Mouse (Mus musculus): ENCODE measurements around the gene Inpp5a.

DNA sequence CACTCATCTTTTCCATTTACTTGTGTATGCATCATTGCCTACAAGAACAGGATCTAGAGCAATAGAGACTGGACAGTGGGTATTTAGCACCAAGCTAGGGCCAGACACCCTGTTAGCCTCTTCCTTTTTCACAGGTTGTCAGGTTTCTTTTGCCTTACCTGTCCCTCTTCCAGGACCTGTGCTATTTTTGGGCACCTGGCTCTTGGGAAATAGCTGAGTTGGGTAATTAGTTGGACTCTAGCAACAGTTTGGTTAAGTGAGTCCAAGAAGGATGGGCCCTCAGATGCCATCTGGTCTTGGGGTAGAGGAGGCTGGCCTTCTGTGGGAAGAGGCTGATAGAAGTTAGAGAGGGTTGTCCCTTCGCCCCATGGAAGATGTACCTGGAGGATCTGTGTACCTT is 29.5 kb downstream of the Inpp5a start:
- TF ChIP-seq SRF (IDR thresholded peaks at IDR 0.05; ENCODE audit: control insufficient read depth, insufficient read length, low read depth) (no peak), TCF12 (IDR thresholded peaks at IDR 0.05; ENCODE audit: insufficient read depth, poor library complexity, severe bottlenecking) (no peak), POLR2A (IDR thresholded peaks at IDR 0.05; ENCODE audit: insufficient read length, low read depth) (no peak), MAX (IDR thresholded peaks at IDR 0.05; ENCODE audit: low read depth) (no peak), MYOD1 (IDR thresholded peaks at IDR 0.05; ENCODE audit: control insufficient read depth in 1 of 3, insufficient read length in 2 of 3, low read depth in 2 of 3) (no peak), CEBPB (IDR thresholded peaks at IDR 0.05; ENCODE audit: insufficient read depth, poor library complexity, severe bottlenecking) (no peak)

Data from myocyte (in vitro differentiated cells).